Mouse (Mus musculus): ENCODE results near the gene Pgbd5.
A peak's percentile ranks its signal among the peaks of the same experiment; 100 is the strongest.
"Not testable (repeated sequence)": the region's sequence is repeated elsewhere in the genome, so short reads cannot be mapped to it uniquely, and the experiment has no call there.

The Pgbd5 gene

DNA sequence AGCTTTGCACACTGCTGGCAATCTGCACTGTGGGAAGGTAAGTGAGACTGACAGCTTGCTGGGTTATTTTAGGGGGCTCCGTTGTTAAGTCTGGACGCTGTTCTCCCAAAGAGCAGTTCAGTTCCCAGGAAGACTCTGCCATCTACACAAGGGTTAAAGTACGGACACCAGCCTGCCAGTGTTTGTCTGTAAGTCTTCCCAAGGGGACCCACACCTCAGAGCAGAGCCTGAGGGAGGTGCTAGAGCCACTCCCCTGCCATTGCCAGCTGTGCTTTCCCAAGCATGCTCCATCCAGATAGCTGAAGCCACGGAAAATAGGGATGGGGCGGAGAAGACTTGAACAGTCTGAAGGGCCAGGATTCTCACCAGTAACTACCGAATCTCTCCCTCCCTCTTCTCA lies 8.6 kb downstream of the Pgbd5 start:
- no peak for DNase-seq (ENCODE audit: low spot score in 2 of 2)

DNA sequence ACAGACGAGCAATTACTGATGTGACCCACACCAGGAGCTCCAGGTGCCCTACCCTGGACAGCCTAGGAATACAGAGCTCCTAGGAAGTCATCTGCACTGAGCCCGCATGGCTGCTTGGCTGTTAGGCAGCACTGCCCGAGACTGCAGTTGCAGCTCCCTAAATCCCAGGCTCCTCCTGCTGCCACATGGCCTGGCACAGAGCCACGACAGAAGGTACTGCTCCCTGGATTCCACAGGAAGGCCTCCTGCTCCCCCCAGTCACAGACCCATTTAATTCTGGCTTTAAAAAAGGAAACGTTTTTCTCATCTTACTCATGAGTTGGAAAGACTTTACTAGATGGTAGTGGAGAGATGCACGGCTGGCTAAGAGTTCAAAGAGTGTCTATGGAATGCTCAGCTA lies 10.0 kb downstream of the Pgbd5 start:
- DNase-seq (ENCODE audit: low spot score in 2 of 2): peak in 1 of 2 experiments; percentile 31

- DNase-seq (ENCODE audit: low spot score in 2 of 2): not testable (repeated sequence)
These were observed 10.7 kb downstream of the Pgbd5 start for GRCm38 (mm10) chr8:124428721-124429120.

DNA sequence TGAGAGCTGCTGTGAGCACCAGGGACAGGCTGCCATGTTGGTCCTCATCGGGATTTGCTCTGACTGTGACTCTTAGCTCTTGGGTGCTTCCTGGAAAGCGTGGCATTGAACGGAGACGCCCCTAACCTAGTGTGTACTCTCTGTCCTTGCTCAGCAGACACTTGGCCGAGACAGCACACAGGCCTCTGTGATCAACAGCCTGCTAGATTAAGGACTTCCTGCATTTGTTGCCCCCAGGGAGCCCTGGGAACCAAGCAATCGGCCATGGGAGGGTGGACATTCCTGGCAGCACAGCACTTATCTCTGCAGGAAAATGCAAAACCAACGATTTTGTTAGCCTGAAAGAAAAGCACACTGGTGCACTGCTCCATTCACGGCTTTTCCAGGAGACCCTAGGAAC lies 18.0 kb downstream of the Pgbd5 start:
- DNase-seq (ENCODE audit: low spot score in 2 of 2): no peak

GRCm38 (mm10) chr8:124418927-124419326 lies 20.5 kb downstream of the Pgbd5 start:
- no peak for DNase-seq (ENCODE audit: low spot score in 2 of 2)

DNA sequence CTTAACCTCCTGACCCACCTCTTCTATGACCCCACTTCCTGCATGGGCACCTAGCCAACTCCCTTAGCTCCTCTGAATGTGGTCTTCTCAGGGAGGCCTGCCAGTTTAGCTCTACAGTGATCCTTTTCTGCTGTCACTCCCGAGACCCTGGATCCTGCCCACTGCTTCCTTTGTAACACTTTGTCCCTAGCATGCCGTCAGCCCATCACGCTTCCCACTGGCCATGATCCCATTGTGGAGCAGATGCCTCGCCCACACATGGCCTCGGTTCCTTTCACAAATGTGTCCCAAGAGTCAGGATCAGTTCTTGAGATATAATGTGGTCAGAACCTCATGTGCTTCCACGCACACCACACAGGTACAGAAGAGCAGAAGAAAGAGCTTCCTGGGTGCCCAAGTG lies 21.3 kb downstream of the Pgbd5 start:
- DNase-seq (ENCODE audit: low spot score in 2 of 2): no peak

DNA sequence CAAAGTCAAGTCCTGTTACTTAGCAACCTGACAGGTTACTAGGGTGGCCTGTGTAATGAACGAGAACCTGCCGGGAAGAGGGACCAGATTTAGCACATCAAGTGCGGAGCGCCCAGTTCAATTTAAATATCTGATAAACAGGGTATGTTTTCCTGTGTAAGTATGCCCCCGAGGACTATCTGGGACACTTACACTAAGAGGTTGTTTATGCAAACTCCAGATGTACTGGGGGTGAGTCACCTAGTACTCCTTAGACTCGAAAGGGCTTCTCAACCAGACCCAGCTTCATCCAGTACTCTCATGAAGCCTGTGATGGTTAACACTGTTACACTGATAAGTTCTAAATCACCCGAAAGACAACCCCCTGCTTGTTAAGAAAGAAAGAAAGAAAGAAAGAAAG lies 22.8 kb downstream of the Pgbd5 start:
- no peak for DNase-seq (ENCODE audit: low spot score in 2 of 2)

DNA sequence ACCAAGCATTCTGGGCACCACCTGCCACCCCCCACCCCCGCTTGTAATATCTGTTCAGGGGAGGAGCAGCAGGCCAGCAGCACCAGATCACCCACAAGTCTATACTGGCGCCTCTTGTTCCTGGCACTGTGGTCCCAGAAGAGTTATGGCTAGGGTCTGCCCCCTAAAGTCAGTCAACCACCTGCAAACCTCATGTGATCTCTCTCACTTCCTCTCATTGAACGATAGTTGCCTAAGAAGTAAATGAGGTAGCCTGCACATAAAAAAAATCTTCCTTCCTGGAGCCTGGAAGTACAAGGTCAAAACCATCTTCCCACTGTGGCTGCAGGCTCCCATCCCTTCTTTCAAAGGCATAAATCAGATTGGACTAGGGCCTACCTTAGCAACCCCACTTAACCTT lies 23.7 kb downstream of the Pgbd5 start:
- no peak for DNase-seq (ENCODE audit: low spot score in 2 of 2)

GRCm38 (mm10) chr8:124415002-124415401 lies 24.5 kb downstream of the Pgbd5 start:
- DNase-seq (ENCODE audit: low spot score in 2 of 2): no peak

GRCm38 (mm10) chr8:124413244-124413965 lies 26.1 kb downstream of the Pgbd5 start:
- no peak for DNase-seq (ENCODE audit: low spot score in 2 of 2)

DNA sequence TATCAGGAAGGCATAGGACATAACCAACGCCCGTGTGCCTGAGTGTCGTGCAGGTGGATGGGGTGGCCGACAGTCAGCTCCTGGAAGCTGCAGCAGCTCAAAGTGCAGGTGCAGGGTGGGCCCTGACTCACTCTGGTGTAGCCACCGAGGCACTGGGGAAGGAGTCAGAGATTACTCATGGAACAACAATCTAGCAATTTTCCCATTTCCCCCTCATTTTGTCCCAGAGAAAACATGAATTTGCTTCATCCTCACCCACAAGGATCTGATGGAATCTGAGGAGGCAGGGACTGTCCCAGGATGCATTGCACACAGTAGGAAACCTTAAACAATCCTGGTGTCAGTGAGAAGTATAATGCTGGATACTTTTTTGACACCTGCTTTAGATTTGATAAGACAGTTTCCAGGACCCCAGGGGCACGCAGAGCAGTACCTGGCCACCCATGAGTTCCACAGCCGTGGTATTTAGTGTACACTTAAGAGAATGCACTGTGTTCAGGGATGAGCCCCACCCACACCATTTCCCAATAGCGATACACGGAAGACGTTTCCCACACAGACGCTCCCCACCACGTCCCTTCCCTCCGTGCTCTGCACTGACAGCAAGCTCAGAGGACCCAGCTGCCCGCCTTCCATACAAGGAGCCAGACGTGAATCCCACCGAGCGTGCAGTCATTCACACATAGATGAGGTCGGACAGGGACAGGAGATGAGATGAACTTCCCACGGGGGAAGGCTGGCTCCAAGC lies 26.8 kb downstream of the Pgbd5 start:
- no peak for DNase-seq (ENCODE audit: low spot score in 2 of 2)

DNA sequence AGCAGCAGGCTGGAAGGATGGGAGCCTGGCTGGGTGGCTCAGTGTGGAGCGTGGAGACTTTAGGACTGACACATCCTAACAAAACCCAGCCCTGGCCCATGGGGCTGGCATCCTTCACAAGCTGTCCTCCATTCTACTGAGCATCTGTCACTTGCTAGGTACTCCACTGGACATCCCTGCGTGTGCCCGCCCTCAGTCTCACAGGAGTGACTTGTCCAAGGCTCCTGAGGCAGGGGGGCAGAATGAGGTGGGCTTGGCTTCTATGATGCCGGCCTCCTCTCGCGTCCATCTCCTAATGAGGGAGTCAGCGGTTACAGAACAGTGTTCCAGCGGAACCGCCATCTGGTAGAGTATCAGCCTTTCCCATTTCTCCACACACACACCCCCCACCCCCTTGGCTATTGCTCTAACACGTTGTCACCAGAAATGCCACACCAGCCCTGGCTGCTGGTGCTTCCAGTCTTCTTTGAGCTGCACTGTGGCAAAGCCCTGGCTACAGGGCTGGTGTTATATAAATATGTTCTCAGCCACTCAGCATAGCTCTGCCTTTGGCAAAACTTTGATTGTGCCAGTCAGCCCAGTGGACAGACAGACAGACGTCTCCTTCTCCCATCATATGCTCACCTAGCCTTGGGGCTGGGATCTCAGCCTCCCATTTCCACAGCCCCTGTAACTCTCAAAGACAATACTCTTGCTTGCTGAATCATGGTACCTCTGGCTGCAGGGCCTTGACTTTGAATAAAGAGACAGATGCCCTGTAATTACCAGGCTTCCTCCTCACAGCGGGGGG lies 34.8 kb downstream of the Pgbd5 start:
- DNase-seq (ENCODE audit: low spot score in 2 of 2): no peak

DNA sequence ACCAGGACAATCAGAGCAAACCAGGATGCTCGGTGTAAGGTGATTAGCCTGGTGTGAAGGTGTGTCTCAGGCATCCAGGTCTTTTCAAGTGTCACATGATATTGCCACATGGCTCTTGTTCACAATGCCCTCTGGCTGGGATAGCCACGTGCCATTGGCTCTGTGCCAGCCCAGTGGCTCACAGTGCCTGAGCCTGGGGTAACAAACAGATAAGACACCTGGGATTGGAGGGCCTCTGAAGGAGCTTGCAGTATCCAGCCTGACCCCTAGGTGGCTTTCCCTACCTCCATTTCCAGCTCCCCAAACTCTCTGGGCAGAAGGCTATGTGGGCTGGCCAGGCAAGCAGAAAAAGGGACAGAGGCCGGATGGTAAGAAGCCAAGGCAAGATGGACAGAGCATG lies 35.6 kb downstream of the Pgbd5 start:
- DNase-seq (ENCODE audit: low spot score in 2 of 2): no peak

- no peak for DNase-seq (ENCODE audit: low spot score in 2 of 2)
These were observed 40.0 kb downstream of the Pgbd5 start for GRCm38 (mm10) chr8:124399403-124399861.

DNA sequence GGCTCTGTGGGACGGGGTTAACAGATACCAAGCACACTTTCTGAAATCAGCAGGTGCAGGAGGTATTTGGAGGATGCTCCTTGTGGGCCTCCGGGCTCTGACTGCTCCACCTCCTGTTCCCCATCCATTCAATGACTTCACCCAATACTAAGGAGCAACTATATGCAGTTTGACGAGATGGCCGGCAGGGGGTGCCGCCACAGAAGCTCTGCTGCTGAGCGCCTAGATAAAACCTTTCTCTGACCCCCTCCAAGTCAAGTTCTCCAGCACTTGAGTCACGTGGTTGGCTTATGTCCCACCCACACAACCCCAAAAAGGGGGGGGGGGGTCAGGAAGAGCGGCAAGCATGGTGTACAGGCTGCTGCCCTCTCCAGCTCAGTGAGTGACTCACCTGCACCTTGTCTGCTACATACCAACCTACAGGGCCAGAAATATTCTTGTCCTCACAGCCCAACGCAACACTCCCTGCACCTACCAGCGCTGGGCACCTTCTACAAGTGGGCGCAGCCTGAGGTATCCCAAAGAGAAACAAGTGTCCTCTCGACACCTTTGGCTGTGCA lies 40.5 kb downstream of the Pgbd5 start:
- no peak for DNase-seq (ENCODE audit: low spot score in 2 of 2)

DNA sequence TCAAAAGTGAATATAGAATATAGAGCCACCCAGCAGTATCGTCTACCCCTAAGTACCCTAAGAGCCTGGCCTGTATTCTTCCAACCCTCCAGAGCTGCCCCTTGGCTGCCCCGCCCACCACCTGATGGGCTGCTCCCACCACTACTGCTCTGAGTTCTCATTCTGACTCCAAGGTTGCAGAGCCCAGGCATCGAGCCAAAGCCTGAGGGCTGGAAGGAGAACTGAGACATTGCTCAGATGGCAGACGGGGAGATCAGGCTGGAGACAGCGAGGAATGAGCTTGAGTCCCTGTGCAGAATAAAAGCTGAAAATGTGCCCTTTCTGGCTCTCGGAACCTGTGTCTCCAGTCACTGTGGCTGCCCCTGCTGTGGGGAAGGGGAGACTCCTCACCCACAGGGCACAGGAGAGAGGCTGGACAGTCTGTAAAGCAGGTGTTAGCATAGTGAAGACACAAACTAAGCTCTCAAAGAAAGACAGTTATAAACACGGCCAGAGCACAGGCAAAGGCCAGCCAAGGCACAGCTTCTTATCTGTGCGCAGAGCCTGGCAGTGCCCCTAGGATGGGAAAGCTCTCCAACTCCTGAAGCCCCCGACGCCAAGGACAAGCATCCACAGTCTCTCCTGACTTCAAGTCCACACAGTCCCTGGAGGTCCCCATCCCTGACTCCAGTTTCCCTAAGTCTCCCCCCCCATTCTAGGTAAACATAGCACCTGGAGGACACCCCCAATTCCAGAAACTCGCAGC lies 42.0 kb downstream of the Pgbd5 start:
- no peak for DNase-seq (ENCODE audit: low spot score in 2 of 2)

DNA sequence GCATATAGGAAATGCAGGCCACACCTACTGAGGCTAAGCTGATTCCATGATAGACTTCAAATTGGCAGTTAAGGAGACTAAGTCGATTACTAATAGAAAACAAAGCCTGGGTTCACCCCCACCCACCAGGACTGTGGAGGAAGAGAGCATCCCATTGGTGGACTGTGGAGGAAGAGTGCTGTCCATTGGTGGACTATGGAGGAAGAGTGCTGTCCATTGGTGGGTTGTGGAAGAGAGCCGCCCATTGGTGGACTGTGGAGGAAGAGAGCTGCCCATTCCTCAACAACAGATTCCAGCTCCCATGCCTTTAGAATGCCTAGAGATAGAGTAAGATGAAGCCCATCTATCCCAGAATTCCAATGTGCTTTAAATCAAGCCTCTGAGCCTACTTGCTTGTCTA lies 42.9 kb downstream of the Pgbd5 start:
- no peak for DNase-seq (ENCODE audit: low spot score in 2 of 2)

DNA sequence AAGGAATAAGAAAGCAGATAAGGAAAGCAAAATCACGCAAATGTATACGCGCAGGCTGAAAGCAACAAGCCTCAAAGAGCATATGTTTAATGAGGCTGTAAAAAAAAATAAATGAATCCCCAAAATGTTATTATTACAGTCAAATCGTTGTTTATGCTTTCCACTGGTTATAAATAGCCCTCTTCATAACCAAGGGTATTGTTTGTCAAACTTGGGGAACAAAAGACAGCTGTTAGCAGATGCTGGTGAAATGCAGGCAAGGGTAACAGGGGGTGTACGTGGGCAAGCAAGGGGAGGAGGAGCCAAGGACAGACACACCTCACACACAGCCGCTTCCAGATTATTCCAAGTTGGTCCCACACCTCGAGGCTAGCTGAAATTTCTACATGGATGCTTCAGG lies 44.1 kb downstream of the Pgbd5 start:
- no peak for DNase-seq (ENCODE audit: low spot score in 2 of 2)

DNA sequence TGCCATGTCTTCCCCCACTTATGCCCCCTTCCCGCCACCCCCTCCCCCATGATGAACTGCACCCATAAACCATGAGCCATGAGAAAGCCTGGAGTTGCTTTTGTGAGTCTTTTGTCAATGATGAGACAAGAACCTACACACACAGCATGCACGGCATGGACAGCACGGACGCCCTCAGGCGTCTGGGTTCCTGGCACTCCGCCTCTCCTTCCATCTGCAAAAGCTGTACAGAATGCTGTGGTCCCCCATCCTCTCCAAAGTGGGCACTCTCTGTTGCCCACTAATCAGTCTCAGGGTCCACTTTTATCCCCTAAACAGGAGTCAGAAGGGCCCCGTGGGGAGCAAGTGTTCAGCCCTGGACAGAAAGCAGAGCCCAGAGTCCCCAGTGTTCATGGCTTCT lies 44.5 kb downstream of the Pgbd5 start:
- DNase-seq (ENCODE audit: low spot score in 2 of 2): no peak

GRCm38 (mm10) chr8:124393927-124394326 lies 45.5 kb downstream of the Pgbd5 start:
- DNase-seq (ENCODE audit: low spot score in 2 of 2): no peak

- no peak for DNase-seq (ENCODE audit: low spot score in 2 of 2)
These were observed 46.4 kb downstream of the Pgbd5 start for GRCm38 (mm10) chr8:124393013-124393412.
